Mouse (Mus musculus) heart, adult 11 months (tissue): ENCODE results near the gene Eid3.

Experiments
- DNase-seq: peaks from one replicate; pipeline ENCODE4 v3.0.0; 2022

The Eid3 gene

DNA sequence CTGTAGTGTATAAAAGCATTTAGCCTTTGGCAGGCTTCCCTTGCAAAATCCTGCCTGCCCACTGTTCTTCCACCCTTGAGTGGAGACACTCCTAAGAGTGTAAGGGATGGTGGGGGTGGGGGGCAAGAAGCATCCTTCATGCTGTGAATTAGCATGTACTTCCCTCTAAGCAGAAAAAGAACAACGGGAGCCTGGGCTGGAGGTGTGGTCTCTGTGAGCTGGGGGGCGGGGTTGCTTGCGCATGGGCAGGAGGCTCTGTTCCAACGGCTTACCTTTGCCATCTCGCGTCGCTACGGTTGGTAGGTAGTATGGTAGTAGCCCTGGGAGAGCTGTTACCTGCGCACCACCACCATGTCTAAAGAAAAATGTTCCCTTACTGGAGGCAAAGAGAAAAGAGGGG, at the start of gene Eid3:
Eid3 (plus strand) TSS at position 271 of the 400 bp plus-strand sequence.
- no peak for DNase-seq

DNA sequence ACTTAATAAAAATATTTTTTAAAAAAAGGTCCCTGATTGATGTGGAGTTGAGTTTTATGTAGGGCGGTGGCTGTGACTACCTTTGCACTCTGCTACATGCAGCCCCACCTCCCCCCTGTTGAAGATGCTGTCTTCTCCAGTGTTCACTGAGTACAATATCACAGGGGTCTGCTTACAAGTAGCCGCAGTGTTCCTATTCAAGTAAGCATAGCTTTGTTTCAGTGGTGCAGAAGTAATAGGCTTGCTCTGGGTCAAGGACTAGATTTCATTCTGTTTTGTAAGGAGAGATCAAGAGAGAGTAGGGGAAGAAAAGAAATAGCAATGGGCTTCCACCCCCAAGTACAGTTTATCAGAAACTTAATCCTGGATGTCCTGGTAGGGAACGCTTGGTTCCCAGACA, 48.9 kb upstream of the Eid3 start:
- peak; percentile 14 for DNase-seq

DNA sequence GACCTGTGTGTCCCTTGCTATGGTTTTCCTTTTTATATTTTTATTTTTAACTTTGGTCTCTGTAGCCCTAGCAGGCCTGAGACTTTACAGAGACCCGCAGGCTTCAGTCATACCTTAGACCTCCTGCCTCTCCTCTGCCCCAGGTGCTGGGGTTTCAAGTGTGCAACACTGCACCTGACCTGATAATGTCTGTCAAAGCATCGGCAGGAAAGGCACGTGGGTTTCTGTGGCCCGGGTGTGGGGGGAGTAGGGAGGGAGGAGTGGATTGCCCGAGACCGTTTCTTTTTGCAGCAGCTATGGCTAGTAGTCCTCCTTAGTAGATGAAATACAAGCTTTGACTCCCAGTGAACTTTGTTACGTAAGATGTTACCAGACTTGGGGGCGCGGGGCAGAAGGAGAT, 48.5 kb upstream of the Eid3 start:
- DNase-seq: peak; percentile 82

DNA sequence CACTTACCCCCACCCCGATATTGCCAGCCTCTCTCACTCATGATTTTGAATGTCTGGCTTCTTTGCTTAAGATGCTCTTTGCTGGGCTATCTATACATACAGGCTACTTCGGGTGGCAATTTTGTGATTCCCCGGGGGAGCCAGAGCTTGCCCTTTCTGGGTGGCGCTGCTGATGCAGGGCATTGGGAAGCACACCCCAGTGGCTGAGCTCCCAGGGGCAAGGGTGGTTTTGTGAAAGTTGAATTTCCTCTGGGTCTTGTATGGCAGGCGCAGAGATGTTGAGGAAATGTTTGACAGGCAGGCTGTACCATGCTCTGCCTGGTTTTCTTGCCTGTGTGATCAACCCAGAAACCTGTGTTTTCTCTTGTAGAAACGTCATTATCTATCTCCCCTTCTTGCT, 47.8 kb upstream of the Eid3 start:
- peak; percentile 66 for DNase-seq

DNA sequence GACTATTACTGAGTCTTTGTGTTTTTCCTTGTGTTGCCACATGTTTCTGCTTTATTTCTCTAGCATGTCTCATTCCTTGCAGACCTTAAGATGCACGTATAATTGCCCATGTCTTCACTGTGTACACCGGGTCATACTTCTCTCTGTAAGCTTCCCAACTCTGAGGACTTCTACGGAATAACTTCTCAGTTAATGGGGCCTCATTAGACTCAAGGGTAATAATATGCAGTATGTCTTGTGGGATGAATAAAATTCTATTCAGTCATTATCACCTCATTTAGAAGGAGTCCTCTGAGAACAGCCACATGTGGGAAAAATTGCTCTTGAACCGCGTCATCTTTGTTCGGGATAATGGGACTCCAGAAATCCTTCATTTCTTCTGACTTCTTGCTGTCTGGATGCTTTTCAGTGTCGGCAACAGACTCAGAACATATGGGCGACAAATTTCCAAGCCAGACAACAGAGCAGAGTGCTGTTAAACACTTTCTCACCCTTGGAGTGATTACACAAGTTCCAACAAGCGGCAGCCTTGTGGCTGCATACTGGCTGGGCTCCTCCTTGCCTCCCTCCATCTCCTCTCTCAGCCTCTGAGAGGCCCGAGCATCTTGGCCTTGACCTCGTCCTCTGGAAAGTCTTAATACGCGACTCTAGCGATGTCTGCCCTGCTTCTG, 43.2 kb upstream of the Eid3 start:
- no peak for DNase-seq

DNA sequence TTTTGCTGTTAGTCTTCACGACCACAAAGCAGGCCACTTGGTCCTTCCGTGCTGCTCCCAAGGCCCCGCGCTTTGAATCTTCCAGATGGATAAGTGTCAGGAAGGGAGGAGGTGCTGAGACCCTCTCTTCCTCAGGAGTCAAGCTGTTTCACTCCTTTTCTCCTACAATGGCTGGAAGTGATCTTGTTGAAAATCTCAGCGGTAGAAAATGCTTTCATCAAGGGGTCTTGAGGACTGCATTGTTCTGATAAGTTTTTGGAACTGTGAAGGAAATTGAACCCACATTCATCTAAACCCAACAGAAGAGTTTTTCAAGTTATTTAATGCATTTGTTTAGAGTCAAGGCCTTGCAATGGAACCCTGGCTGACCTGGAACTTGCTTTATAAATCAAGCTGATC, 42.6 kb upstream of the Eid3 start:
- peak; percentile 39 for DNase-seq

DNA sequence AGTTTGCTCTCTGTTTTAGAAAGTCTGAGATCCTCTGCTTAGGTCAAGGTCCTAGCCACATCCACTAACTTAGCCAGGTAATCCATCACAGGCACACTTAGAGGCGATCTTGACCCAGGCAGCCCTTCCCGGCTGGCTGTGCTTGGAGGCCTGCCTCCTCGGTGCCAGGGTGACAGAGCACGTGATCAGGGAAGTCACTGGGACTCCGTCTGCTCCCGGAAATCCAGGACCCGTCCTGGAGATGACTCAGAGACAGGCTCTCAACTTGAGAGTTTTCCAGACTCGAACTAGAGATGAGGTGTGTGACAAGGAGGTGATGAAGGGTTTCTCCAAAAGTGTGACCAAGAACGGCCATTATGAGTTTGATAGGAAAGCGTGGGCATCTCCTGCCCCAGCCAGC, 41.9 kb upstream of the Eid3 start:
- DNase-seq: peak; percentile 78

DNA sequence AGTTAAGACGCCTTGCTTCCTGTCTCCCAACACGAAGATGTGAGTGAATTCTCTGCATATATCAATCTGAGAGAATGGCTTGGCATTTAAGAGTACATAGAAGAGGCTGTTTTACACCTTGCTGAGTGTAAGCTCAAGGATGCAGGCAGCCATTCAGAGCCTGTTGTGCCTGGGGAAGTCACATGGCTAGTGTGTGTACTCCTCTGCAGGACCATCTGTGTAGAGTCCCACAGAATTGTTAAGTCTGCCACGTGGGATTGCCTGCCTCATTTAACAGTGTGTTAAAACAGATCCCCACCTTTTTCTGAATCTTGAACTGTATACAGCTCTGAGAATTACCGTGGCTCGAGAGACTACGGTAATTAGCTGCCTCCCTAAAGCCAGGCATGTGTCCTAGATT, 39.9 kb upstream of the Eid3 start:
- DNase-seq: no peak

DNA sequence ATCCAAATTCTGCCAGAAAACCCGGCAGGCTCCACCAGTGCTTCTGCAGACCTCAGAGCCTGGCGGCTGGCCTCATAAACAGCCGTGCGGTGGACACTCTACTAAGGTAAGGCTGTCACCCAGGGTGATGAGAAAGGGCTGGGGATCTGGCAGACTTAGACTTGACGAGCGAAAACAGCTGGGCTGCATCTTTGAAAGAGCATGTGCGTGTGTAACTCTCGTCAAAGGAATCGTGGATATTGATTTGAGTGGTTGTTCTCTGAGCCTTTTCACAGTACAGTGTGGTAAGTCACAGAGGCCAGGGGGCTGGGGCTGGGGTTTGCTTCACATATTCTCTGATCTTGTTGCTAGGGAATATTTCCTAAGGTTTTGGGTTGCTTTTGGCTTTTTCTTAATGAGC, 32.5 kb upstream of the Eid3 start, which contains the start of gene Txnrd1:
Txnrd1 (plus strand) TSS at position 26 of the 400 bp plus-strand sequence.
- no peak for DNase-seq

DNA sequence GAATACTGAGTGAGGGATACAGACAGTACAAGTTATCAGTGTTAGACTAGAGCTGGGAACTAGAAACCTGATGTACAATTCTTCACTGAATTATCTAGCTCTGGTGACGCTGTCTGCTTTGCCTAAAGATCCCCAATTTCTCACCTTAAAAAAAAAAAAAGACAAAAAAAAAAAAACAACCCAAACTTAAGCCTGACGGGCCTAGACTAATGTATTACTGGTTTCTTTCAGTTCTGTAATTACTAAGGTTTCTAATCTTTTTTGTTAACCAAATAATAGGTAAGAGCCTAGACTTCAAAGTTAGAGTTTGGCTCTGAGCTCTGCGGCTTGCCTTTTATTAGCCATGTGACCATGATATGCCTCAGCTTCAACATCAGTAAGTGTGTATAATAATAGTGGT, 30.5 kb upstream of the Eid3 start:
- DNase-seq: no peak

DNA sequence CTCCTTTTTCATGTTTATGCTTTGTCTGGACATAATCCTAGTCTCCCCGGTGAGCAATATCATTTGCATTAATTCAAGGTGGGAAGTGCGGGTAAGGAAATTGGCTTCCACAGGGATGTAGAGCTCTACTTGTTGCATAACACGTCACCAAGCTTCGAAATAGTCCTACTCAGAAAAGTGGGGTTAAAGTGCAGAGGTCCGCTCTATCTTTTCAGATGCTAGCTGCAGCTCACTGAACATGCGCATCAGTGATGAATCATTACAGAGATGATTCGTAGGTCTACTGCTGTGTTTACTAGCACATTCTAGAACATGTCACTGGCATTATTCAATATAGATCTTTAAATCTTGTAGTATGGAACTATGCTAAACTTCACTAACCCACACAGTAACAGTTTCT, 28.0 kb upstream of the Eid3 start:
- DNase-seq: no peak

DNA sequence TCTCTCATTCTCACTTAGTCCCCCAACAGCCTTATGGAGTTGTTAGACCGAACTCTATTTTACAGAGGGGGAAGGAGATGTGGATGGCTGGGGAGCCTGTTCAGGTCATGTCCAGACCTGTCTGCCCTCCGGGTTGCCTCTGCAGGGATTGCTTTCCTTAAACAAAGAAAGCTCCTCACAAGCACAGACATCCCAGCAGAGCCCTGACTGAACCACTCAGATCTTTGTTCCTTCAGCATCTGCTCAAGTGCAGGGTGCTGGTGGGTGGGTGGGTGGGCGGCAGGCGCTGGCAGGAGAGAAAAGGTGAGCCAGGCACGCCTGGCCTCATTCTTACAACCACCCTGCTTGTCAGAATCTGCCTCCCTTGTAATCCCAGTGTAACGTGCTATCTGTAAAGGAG, 22.3 kb upstream of the Eid3 start:
- DNase-seq: no peak

DNA sequence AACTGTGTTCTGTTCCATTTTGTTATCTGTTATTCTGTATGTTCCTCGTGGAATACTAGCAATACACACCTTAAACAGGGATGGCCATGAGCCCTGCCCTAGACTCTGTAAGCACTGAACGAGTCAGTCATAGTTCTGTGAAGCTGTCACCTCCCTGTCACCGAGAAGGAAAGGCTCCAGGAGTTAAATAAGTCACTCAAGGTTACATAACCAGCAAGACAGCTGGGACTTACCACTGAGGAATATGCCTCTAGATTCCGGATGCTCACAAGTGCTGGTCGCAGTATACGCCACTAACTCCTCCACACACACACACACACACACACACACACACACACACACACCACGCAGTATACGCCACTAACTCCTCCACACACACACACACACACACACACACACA, 21.7 kb upstream of the Eid3 start:
- no peak for DNase-seq

DNA sequence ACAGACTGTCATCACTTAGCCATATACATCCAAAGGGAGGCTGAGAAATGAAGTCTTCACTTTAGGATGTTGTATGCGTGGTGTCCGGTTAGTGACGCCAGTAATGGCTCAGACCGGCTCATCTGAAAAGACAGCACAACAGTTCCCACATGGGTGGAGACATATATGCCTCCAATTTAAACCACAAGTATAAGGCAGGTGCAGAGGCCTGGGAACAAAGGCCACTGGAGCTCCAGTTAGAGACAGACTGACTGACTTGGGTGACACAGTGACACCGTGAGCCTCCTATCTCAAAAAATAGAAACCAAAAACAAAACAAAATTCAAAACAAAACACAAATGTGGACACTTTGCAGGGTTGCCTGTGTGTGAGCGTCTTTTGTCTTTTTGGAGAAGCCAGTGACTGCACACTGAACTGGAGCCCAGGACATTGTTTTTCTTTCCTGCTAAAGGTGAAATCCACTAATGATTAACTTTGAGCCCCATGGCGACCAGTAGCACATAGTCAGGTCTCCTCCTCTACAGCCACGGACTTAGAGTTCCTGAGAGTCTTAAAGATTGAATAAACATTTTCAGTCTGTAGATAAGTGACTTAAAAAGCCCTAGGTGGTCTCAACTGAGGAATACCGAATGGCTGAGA, 18.5 kb upstream of the Eid3 start:
- DNase-seq: no peak

DNA sequence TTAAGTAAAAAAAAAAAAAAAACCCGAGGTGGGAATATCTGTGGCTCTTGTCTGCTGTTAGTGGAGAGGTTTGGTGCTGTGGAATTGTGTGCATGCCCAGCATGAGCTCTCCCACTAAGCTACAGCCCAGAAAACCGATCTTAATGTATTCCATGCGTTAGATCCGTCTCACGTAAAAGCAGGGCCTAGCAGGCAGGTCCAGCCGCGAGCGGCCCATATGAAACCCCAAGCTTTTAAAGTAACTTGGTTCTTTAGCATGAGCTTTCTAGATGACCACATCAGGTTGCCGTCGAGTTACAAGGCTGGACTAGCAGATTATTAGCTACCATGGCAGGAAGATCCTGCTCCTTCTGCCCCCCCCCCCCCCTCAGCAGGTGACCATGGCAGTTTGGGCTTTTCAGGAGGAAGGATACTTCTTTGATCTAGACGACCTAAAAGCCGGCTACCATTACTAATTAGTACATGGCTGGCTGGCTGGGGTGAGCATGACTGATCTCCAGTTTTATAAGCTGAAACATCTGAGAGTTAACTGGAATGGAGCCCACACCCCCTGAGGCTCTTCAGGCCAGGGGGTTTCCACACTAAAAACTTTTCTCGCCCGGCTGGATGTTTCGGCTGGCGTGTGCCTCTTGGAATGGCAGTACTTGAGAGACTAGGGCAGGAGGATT, 16.6 kb upstream of the Eid3 start:
- DNase-seq: peak; percentile 35

DNA sequence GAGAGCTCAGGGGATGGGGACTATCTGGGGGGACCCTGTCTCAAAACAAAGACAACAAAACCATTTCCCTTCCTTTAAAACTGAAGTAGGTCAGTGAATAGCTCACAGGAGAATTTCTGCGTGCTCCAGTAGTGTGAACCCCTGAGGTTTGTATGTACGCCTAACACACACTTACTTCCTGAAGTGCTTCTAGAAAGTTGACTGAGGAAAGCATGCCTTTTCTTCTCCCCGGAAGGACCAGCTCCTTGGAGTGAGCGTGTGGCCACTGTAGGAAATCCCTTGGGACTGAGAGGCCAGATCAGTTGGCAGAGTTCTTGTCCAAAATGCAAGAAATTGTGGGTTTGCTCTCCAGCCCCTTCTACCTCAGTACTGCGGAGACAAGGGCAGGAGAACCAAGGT, 16.1 kb upstream of the Eid3 start:
- peak; percentile 23 for DNase-seq

DNA sequence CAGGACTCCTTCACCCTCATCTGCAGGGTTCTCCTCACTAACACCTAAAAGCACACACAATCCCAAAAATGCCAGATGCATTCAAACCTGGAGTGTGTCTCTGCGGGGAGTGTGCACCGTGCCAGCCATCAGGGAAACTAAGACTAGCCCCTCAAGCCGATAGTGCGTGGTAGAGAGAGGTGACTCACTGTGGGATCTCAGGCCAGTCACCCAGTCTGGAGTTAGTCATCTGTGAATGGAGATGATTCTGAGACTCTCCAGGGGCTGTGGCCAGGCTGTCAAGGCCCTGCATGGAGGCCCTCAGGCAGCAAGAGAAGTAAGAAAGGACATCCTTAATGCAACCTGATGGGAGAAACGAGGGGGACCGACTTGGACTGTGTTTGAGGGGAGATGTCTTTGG, 14.7 kb upstream of the Eid3 start:
- DNase-seq: peak; percentile 68

DNA sequence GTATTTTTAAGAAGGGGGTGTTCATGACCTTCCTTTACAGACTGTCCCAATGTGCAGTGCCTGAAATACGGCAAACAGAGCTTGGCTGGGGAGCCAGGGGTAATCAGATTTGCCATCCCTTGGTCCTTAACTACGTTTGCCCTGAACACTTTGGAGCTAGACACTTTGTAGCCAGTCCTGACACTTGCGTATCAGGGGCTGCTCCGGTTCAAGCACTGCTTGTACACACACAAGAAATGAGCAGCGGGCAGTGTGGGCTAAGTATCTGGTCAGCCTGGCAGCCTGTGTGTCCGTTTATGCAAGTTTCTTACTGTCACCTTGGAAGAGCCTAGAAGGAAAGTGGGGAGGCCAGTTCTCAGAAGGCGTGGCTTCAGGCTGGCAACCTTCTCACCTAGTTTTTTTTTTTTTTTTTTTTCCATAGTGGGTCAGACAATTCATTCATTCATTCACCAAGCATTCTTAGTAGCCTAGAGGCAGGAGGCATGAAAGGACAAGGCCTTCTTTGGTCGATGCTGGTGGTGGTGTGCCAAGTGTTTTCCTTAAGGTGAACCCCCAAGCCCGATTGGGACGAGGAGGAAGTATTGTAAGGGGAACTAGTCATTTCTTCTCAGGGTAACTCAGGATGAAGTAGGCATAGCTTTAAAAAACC, 8.3 kb upstream of the Eid3 start:
- DNase-seq: no peak

DNA sequence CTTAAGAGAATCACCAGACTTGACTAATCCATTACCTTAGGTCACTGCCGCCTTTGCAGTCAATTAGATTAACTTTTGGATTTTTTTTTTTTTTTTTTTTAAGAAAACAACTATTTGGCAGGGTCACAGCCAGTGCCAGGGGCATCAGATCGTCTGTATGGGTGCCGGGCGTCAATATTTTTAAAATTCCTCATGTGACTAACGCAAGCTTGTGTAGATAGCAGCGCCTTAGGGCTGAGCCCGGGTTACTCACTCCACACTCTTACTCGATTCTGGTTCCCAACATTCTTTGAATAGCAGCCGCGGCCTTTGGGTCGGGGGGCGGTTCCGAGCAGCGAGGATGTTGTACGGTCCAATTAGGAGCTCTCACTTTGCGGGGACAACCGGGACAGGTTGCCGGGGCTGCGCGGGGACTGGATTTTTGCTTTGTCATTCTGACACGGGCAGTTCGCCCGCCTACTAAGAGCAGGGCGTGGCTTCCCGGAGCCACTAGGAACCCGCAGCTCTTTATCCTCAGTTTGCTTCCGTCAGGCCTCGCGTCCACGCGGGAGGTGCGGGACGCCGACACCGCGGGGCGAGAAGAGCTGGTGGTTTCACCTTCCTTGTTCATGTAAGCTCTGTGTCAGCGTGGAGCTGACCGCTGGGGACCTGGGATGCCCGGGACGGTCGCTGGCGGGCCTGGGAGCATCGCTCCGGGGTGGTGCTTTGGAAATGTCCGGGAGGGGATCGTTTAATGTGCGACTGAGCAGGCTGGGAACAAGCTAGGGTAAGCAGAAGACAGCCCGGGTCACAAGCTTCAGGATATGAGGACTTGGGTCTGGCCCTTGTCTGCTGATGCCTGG, 7.5 kb upstream of the Eid3 start:
- DNase-seq: peak; percentile 100

DNA sequence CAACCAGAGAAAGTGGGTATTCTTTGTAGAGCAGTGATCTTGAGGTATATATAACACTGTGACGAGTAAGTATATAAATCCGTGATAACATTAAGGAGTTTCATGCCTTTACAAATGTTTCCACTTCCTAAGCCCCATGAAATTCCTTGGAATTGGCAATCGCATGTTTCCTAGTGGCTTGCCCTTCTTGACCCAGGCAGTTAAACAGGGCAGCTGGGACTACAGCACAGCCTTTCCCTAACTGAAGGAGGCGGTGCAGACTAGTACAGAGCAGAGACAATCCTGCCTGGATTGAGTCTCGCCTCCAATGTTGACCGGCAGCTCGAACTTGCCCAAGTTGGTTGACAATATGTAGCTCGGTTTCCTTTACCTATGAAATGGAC, 6.9 kb upstream of the Eid3 start:
- peak; percentile 93 for DNase-seq

DNA sequence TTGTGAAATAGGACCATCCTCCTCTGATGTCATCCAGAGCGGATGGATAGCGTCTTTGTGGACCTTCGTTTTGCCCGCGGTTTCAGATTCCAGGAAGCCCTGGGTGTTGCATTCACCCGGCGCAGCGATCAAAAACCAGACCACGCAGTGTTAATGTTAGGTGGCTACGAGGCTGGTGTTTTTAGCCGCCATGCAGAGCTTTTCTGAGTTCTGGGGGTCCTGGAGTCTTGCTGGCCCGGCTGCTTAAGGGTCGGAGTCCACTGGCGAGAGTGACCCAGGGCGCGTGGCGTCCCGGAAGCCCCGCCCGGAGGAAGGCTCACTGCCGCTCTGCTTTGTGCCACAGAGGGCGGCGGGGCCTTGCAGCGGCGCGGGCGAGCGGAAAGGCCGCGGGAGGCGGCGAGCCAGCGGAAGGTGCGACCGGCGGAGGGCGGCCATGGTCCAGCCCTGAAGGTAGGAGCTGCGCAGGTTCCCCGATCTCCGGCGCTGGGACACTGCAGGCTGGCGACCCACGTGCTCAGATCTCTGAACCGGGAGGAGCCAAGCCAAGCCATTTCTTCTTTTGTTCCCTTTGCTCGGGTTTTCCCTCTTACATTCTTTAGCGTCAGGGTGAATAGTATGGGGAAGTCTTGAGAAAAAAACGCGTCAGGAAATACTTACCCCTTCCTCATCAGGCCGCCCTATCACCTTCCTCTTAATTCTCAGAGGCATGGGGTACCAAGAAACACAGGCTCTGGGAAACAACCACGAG, 6.1 kb upstream of the Eid3 start:
- DNase-seq: peak; percentile 98

DNA sequence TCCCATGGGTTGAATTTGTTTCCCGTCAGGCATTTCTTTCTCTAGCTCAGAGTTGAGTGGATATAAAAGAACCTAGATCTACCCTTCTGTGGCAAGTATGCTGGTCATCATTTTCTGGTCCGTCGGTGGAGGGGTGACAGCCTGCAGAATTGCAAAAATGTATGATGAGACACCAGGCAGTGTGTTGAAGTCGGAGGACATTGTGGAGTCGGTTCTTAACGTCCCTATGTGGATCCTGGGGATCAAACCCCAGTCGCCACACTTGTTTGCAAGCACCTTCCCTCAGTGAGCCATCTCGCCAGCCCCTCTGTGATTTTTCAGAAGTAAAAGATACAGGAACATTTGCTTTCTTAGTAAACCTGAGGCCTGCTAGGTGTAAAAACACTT, 5.5 kb upstream of the Eid3 start:
- no peak for DNase-seq
